12 mouse cellular contexts compared by ENCODE assay signal in genomic region chr4:48591390-48591789, GRCm38 (mm10).
"Had no signal": no experiment of that assay in that cellular context is flagged by ENCODE, and none has a peak within 500 bp of the region (broad histone marks: within the 10 kb centered on the region; RNA-seq: fewer than 3 reads in every experiment).

No protein-coding gene starts in this region.

- DNase-seq: gastrocnemius, adult 2 months; gastrocnemius, postnatal 10 days; gastrocnemius, postnatal 25 days; heart, adult 2 months; heart, postnatal 4 days; kidney, adult 18-20 months; kidney, adult 8-10 months; kidney, postnatal 10 days; kidney, postnatal 36 days; layer of hippocampus, adult 9-11 months; layer of hippocampus, postnatal 36 days; left cerebral cortex, postnatal 4 days had no signal
